ENCODE assay signal across 8 mouse cellular contexts in the genomic region with DNA sequence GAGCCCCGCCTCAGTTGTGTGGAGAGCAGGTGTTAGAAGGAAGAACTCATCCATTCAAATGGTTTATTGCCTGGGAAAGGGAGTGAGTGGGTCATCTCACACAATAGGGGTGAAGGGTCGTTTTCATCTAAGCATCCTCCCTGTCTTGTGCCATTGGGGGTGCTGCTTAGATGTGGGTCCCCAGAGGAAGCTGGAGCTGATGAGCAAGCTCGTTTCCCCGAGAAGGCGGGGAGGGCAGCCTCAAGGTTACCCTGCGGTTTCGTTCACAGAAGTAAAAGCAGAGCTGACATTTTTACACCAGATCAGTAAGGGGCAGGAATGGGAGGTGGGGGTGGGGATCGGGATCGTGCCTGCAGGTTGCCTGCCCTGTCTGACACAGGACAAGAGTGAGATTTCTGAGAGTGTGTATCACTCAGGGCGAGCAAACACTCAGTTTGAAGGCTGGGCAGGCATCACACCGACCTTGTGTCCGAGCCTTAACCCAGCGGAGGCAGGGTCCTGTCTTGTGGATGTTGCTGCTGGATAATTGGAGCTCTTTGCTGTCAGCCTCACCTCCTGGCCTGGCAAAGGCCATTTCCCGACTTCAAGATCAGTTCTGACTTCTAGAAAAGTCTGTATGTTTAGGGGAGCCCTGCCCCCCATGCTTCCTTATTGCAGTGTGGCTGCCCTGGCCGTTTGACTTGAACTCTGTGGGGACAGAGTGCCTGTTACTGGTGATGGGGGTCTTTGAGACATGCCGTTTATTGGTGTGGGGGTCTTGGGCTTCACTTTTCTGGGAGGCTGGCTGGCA. TPM values are rescaled to one million over a fixed set of nuclear protein-coding genes. Genes with fewer than 3 reads are reported as not detected.
DNase-seq lines count a peak whose midpoint lies in the region; ATAC-seq and TF ChIP-seq lines count a peak whose summit lies in the region.

No protein-coding gene starts in this region.

- H3K27me3 ChIP-seq in kidney, embryonic 16.5 days (ENCODE audit: insufficient read depth, low read length), result no peaks in the 10 kb centered on the region
- no peaks in the 10 kb centered on the region for H3K27me3 ChIP-seq in forebrain, postnatal 0 days (ENCODE audit: insufficient read depth, low read length)
- peaks cover 6% of the 10 kb centered on the region for H3K27me3 ChIP-seq in megakaryocyte, embryonic 14.5 days (replicated peaks)

- H3K9ac ChIP-seq in kidney, embryonic 16.5 days (replicated peaks; ENCODE audit: low read length), result peak overlapping the region; percentile 69
- H3K9ac ChIP-seq in forebrain, postnatal 0 days, result peak overlapping the region; percentile 90

- TF ChIP-seq CTCF in forebrain, postnatal 0 days (IDR thresholded peaks at IDR 0.05; ENCODE audit: low read depth), result no peak

- DNase-seq in kidney, postnatal 14 days, result no peak
- peak; percentile 44 for DNase-seq in adrenal gland, adult 8-10 months
- DNase-seq in forebrain, postnatal 0 days, result peak; percentile 17
- peak; percentile 56 to 73 for DNase-seq in thymus, postnatal 36 days
- no peak for DNase-seq in retina, embryonic 14.5 days (ENCODE audit: low spot score)
- DNase-seq in right cerebral cortex, adult 2 months (ENCODE audit: low spot score in 2 of 2), result no peak

- no peak for ATAC-seq in kidney, embryonic 16.5 days (ENCODE audit: low FRiP score, low TSS enrichment)
- ATAC-seq in forebrain, postnatal 0 days, result no peak

- H3K4me1 ChIP-seq in kidney, embryonic 16.5 days (ENCODE audit: insufficient read depth, low read length), result peaks cover 26% of the 10 kb centered on the region
- H3K4me1 ChIP-seq in forebrain, postnatal 0 days (ENCODE audit: insufficient read depth), result peaks cover 15% of the 10 kb centered on the region; the same call in 1 of the 2 replicates
- peaks cover 53% of the 10 kb centered on the region for H3K4me1 ChIP-seq in megakaryocyte, embryonic 14.5 days

- H3K4me3 ChIP-seq in kidney, embryonic 16.5 days (ENCODE audit: low read length), result peak overlapping the region; percentile 71
- peak overlapping the region; percentile 80 for H3K4me3 ChIP-seq in forebrain, postnatal 0 days (ENCODE audit: low read depth, low read length)
- H3K4me3 ChIP-seq in megakaryocyte, embryonic 14.5 days (replicated peaks), result peak overlapping the region; percentile 96

- no peak overlapping the region for H3K27ac ChIP-seq in kidney, embryonic 16.5 days (ENCODE audit: low read length)
- no peak overlapping the region; the same call in 1 of the 2 replicates for H3K27ac ChIP-seq in forebrain, postnatal 0 days (ENCODE audit: low read depth, low read length)

- no peaks in the 10 kb centered on the region for H3K9me3 ChIP-seq in kidney, embryonic 16.5 days (ENCODE audit: low read length)
- no peaks in the 10 kb centered on the region for H3K9me3 ChIP-seq in forebrain, postnatal 0 days (ENCODE audit: low read length)
- no peaks in the 10 kb centered on the region for H3K9me3 ChIP-seq in megakaryocyte, embryonic 14.5 days

- no peaks in the 10 kb centered on the region for H3K36me3 ChIP-seq in kidney, embryonic 16.5 days (ENCODE audit: insufficient read depth, low read length)
- peaks cover 2% of the 10 kb centered on the region for H3K36me3 ChIP-seq in forebrain, postnatal 0 days (ENCODE audit: insufficient read depth)
- H3K36me3 ChIP-seq in megakaryocyte, embryonic 14.5 days (replicated peaks; ENCODE audit: low read length), result peaks cover 23% of the 10 kb centered on the region

- peak overlapping the region; percentile 96 for H3K4me2 ChIP-seq in kidney, embryonic 16.5 days (replicated peaks; ENCODE audit: low read depth, low read length)
- peak overlapping the region; percentile 83 for H3K4me2 ChIP-seq in forebrain, postnatal 0 days (ENCODE audit: low read depth)

- WGBS in kidney, embryonic 16.5 days, result 11% methylated on average over 16 of the region's 16 CpGs
- WGBS in forebrain, postnatal 0 days, result 27% methylated on average over 16 of the region's 16 CpGs

RNA-seq across cellular contexts. Expression of gene Acot7, which starts 1.2 kb away (rescaled TPM):
- polyA plus RNA-seq in kidney, embryonic 16.5 days (2015; fragmentation: Nextera tagmentation; extraction: Ambion mirVana), result 75.1 and 76.4 TPM in 2 replicates
- 10 to 100 TPM; 49.5 to 53.2 (median 51.8) TPM for total RNA-seq in adrenal gland, adult 8-10 months (2022)
- total RNA-seq in forebrain, postnatal 0 days (2014; rRNA removed), result 191 and 193 TPM in 2 replicates
- 411 and 466 TPM in 2 replicates for polyA plus RNA-seq in forebrain, postnatal 0 days (2015; fragmentation: Nextera tagmentation; extraction: Ambion mirVana)
- 103 and 107 TPM in 2 replicates for polyA plus RNA-seq in megakaryocyte, embryonic 14.5 days (2012; ENCODE audit: insufficient read depth, low replicate concordance)

RNA-seq across cellular contexts. Expression of gene Hes2, which starts 20.4 kb away (rescaled TPM):
- polyA plus RNA-seq in kidney, embryonic 16.5 days (2015; fragmentation: Nextera tagmentation; extraction: Ambion mirVana), result 0.14 and 0.57 TPM in 2 replicates
- total RNA-seq in adrenal gland, adult 8-10 months (2022), result not detected
- total RNA-seq in forebrain, postnatal 0 days (2014; rRNA removed), result not detected in 2 replicates
- not detected in 2 replicates for polyA plus RNA-seq in forebrain, postnatal 0 days (2015; fragmentation: Nextera tagmentation; extraction: Ambion mirVana)
- polyA plus RNA-seq in megakaryocyte, embryonic 14.5 days (2012; ENCODE audit: insufficient read depth, low replicate concordance), result not detected in 2 replicates

RNA-seq across cellular contexts. Expression of gene Espn, which starts 26.9 kb away (rescaled TPM):
- 22.2 and 30.6 TPM in 2 replicates for polyA plus RNA-seq in kidney, embryonic 16.5 days (2015; fragmentation: Nextera tagmentation; extraction: Ambion mirVana)
- total RNA-seq in adrenal gland, adult 8-10 months (2022), result 1 to 10 TPM; 2.1 to 6.0 (median 4.4) TPM
- 0.08 and 0.71 TPM in 2 replicates for total RNA-seq in forebrain, postnatal 0 days (2014; rRNA removed)
- 0.50 and 0.69 TPM in 2 replicates for polyA plus RNA-seq in forebrain, postnatal 0 days (2015; fragmentation: Nextera tagmentation; extraction: Ambion mirVana)
- polyA plus RNA-seq in megakaryocyte, embryonic 14.5 days (2012; ENCODE audit: insufficient read depth, low replicate concordance), result 9.3 and 14.4 TPM in 2 replicates

Comparison
In these comparisons a context has a peak if more than half of its experiments do, and no peak if none do; other contexts are left out.
1. DNase-seq: peak in adrenal gland, adult 8-10 months (single experiment), forebrain, postnatal 0 days (single experiment) and thymus, postnatal 36 days (2 of 2); none in kidney, postnatal 14 days (single experiment), retina, embryonic 14.5 days (single experiment) and right cerebral cortex, adult 2 months (0 of 2).
2. Peak in every context shown above with its lines, with median percentiles within 50 percentile points of each other: H3K4me3 ChIP-seq.